Mouse (Mus musculus) urinary bladder, postnatal 14 days (tissue): Measurements from ENCODE around the gene Fam19a3.
"Not testable (repeated sequence)": the region's sequence is repeated elsewhere in the genome, so short reads cannot be mapped to it uniquely, and the experiment has no call there.

Source experiments
- DNase-seq: peaks from one replicate; pipeline ENCODE4 v3.0.0; 2021; ENCODE audit warnings: low spot score

Gene Fam19a3

GRCm38 (mm10) chr3:104781471-104781903 lies at the start of gene Fam19a3:
Gene Fam19a3 (minus strand): TSS chr3:104781840.
- DNase-seq, result peak; percentile 42

GRCm38 (mm10) chr3:104822413-104822812 lies 40.8 kb upstream of the Fam19a3 start:
- DNase-seq, result no peak

GRCm38 (mm10) chr3:104820426-104820825 lies 38.8 kb upstream of the Fam19a3 start:
- no peak for DNase-seq

GRCm38 (mm10) chr3:104818749-104819134 lies 37.1 kb upstream of the Fam19a3 start:
- no peak for DNase-seq

GRCm38 (mm10) chr3:104817991-104818748 lies 36.5 kb upstream of the Fam19a3 start, which contains the start of gene Mov10:
Gene Mov10 (minus strand): TSS chr3:104818563.
- DNase-seq, result peak; percentile 63

GRCm38 (mm10) chr3:104817481-104817990 lies 35.9 kb upstream of the Fam19a3 start:
- peak; percentile 56 for DNase-seq

- DNase-seq, result no peak
These were observed 34.5 kb upstream of the Fam19a3 start for GRCm38 (mm10) chr3:104816130-104816529.

GRCm38 (mm10) chr3:104815346-104815745 lies 33.7 kb upstream of the Fam19a3 start:
- DNase-seq, result no peak

- DNase-seq, result no peak
These were observed 33.1 kb upstream of the Fam19a3 start for GRCm38 (mm10) chr3:104814746-104815145.

GRCm38 (mm10) chr3:104813227-104813626 lies 31.6 kb upstream of the Fam19a3 start:
- not testable (repeated sequence) for DNase-seq

GRCm38 (mm10) chr3:104812254-104812653 lies 30.6 kb upstream of the Fam19a3 start:
- DNase-seq, result no peak

GRCm38 (mm10) chr3:104811752-104812151 lies 30.1 kb upstream of the Fam19a3 start:
- DNase-seq, result no peak

GRCm38 (mm10) chr3:104805539-104805938 lies 23.9 kb upstream of the Fam19a3 start:
- no peak for DNase-seq

- DNase-seq, result no peak
These were observed 22.7 kb upstream of the Fam19a3 start for GRCm38 (mm10) chr3:104804312-104804711.

- DNase-seq, result no peak
These were observed 19.8 kb upstream of the Fam19a3 start for GRCm38 (mm10) chr3:104801481-104801880.

GRCm38 (mm10) chr3:104800681-104801080 lies 19.0 kb upstream of the Fam19a3 start:
- DNase-seq, result no peak

GRCm38 (mm10) chr3:104796430-104797082 lies 14.9 kb upstream of the Fam19a3 start:
- peak; percentile 46 for DNase-seq

- no peak for DNase-seq
These were observed 14.2 kb upstream of the Fam19a3 start for GRCm38 (mm10) chr3:104795661-104796340.

GRCm38 (mm10) chr3:104794953-104795470 lies 13.4 kb upstream of the Fam19a3 start:
- no peak for DNase-seq

- DNase-seq, result peak; percentile 89
These were observed 12.5 kb upstream of the Fam19a3 start for GRCm38 (mm10) chr3:104793871-104794828.
